Mouse (Mus musculus) megakaryocyte, embryonic 14.5 days (primary cell): Measurements from ENCODE around the gene Scfd2.

Experiments used
- FLI1 ChIP-seq: IDR thresholded peaks from 2 replicates; pipeline ENCODE4 v1.6.1; 2012; ENCODE audit warnings: low read length, inconsistent platforms, mixed read lengths
- GATA1 ChIP-seq: IDR thresholded peaks from 3 replicates; pipeline ENCODE4 v1.6.1; 2012; ENCODE audit warnings: mixed read lengths, low read length, inconsistent platforms, borderline replicate concordance

- TF ChIP-seq GATA1 (no peak), FLI1 (no peak)
Measured at GRCm38 (mm10) chr5:74173162-74173844, 358.3 kb downstream of the Scfd2 start.
